Mouse (Mus musculus): ENCODE results near the gene Sdcbp2. TPM values are rescaled to one million over a fixed set of nuclear protein-coding genes. Genes with fewer than 3 reads are reported as not detected.
A peak's percentile ranks its signal among the peaks of the same experiment; 100 is the strongest.

The Sdcbp2 gene
- total and polyA plus RNA-seq, 3 experiments: 0.25 TPM; not detected in 2

GRCm38 (mm10) chr2:151530378-151531230 is 41.8 kb upstream of the Sdcbp2 start:
- H3K27me3 ChIP-seq (ENCODE audit: control insufficient read depth in 1 of 2, insufficient read depth in 2 of 2, low read length in 2 of 2): no peaks in the 10 kb centered on the region
- H3K27ac ChIP-seq (ENCODE audit: control insufficient read depth, low read depth, low read length): peak overlapping the region; percentile 66
- peaks cover 11 to 41% of the 10 kb centered on the region in 2 experiments for H3K4me1 ChIP-seq (ENCODE audit: control insufficient read depth in 1 of 2, insufficient read depth in 2 of 2, low read length in 2 of 2)
- DNase-seq (ENCODE audit: low read depth, low spot score): peak; percentile 95
- H3K9me3 ChIP-seq (replicated peaks; ENCODE audit: insufficient read depth, low read length): no peaks in the 10 kb centered on the region
- H3K36me3 ChIP-seq (ENCODE audit: control insufficient read depth in 1 of 2, insufficient read depth in 2 of 2, low read length in 2 of 2): peaks cover 0 to 26% of the 10 kb centered on the region in 2 experiments; a peak in 2 of 4 replicates
- H3K4me3 ChIP-seq (ENCODE audit: control insufficient read depth in 1 of 2, insufficient read depth in 1 of 2, low read depth in 2 of 2, low read length in 2 of 2): no peak overlapping the region
- peak; percentile 97 for TF ChIP-seq ETS1 (IDR thresholded peaks at IDR 0.05; ENCODE audit: low read depth, low read length)
- peak; percentile 65; the same call in 1 of the 2 replicates for TF ChIP-seq MYC (IDR thresholded peaks at IDR 0.05; ENCODE audit: low read depth, low read length)
- no peak for TF ChIP-seq USF1 (IDR thresholded peaks at IDR 0.05; ENCODE audit: low read depth, low read length)
- peak; percentile 89 for TF ChIP-seq TAL1 (IDR thresholded peaks at IDR 0.05; ENCODE audit: low read length)
- TF ChIP-seq RCOR1 (IDR thresholded peaks at IDR 0.05; ENCODE audit: low read depth, low read length): peak; percentile 90
- TF ChIP-seq MAZ (IDR thresholded peaks at IDR 0.05; ENCODE audit: low read depth, low read length): peak; percentile 58; the same call in 1 of the 2 replicates
- TF ChIP-seq CTCF (IDR thresholded peaks at IDR 0.05 in 2 of 3, conservative IDR thresholded peaks at IDR 0.05 in 1 of 3; ENCODE audit: control insufficient read depth in 1 of 3, insufficient read depth in 1 of 3, low read depth in 2 of 3, low read length in 3 of 3, poor library complexity in 1 of 3, severe bottlenecking in 1 of 3): no peak
- no peak for TF ChIP-seq SMC3 (IDR thresholded peaks at IDR 0.05; ENCODE audit: low read depth, low read length)
- TF ChIP-seq EP300 (IDR thresholded peaks at IDR 0.05; ENCODE audit: low read depth in 1 of 2, low read length in 2 of 2): peak; percentile 93
- no peak for TF ChIP-seq GABPA (IDR thresholded peaks at IDR 0.05; ENCODE audit: low read depth, low read length)
- peak; percentile 81 for TF ChIP-seq SIN3A (IDR thresholded peaks at IDR 0.05; ENCODE audit: low read length)
- peak; percentile 53 for TF ChIP-seq MXI1 (IDR thresholded peaks at IDR 0.05; ENCODE audit: low read depth, low read length)
- TF ChIP-seq HCFC1 (IDR thresholded peaks at IDR 0.05; ENCODE audit: low read depth, low read length): peak; percentile 9; the same call in 1 of the 2 replicates
- peak; percentile 97 for TF ChIP-seq GATA1 (IDR thresholded peaks at IDR 0.05; ENCODE audit: low read depth, low read length)
- TF ChIP-seq MAFK (IDR thresholded peaks at IDR 0.05; ENCODE audit: borderline replicate concordance, low read depth, low read length): peak; percentile 34; the same call in 1 of the 2 replicates
- peak; percentile 95 for TF ChIP-seq TCF12 (IDR thresholded peaks at IDR 0.05; ENCODE audit: low read depth, low read length)
- peak; percentile 70 for TF ChIP-seq E2F4 (IDR thresholded peaks at IDR 0.05; ENCODE audit: borderline replicate concordance, low read depth, low read length)
- H3K79me2 ChIP-seq (ENCODE audit: control insufficient read depth, insufficient read depth, low read length, poor library complexity): no peaks in the 10 kb centered on the region
- H3K9ac ChIP-seq (ENCODE audit: control insufficient read depth, low read depth, low read length, poor library complexity, severe bottlenecking): peak overlapping the region; percentile 1; the same call in 1 of the 2 replicates

- TF ChIP-seq CTCF (IDR thresholded peaks at IDR 0.05 in 2 of 3, conservative IDR thresholded peaks at IDR 0.05 in 1 of 3; ENCODE audit: control insufficient read depth in 1 of 3, insufficient read depth in 1 of 3, low read depth in 2 of 3, low read length in 3 of 3, poor library complexity in 1 of 3, severe bottlenecking in 1 of 3): no peak
- peak; percentile 8 to 39; a peak in 2 of 4 replicates for TF ChIP-seq EP300 (IDR thresholded peaks at IDR 0.05; ENCODE audit: low read depth in 1 of 2, low read length in 2 of 2)
- TF ChIP-seq ETS1 (IDR thresholded peaks at IDR 0.05; ENCODE audit: low read depth, low read length): peak; percentile 46; the same call in 1 of the 2 replicates
- TF ChIP-seq MYB (IDR thresholded peaks at IDR 0.05; ENCODE audit: low read depth, low read length): no peak
- no peak for TF ChIP-seq ELF1 (IDR thresholded peaks at IDR 0.05; ENCODE audit: low read depth, low read length)
- TF ChIP-seq JUND (IDR thresholded peaks at IDR 0.05; ENCODE audit: low read depth, low read length): no peak
- TF ChIP-seq CHD1 (IDR thresholded peaks at IDR 0.05; ENCODE audit: low read depth, low read length): no peak
- TF ChIP-seq POLR2AphosphoS5 (IDR thresholded peaks at IDR 0.05; ENCODE audit: borderline replicate concordance, low read depth, low read length): no peak
- no peak for TF ChIP-seq POLR2A (IDR thresholded peaks at IDR 0.05; ENCODE audit: control insufficient read depth in 1 of 2, insufficient read depth in 1 of 2, low read depth in 1 of 2, low read length in 2 of 2, poor library complexity in 1 of 2)
- Histone ChIP-seq H3K36me3 (ENCODE audit: control insufficient read depth in 1 of 2, insufficient read depth in 2 of 2, low read length in 2 of 2) (peaks cover 0 to 32% of the 10 kb centered on the region in 2 experiments; a peak in 2 of 4 replicates), H3K9ac (ENCODE audit: control insufficient read depth, low read depth, low read length, poor library complexity, severe bottlenecking) (no peak overlapping the region), H3K79me2 (ENCODE audit: control insufficient read depth, insufficient read depth, low read length, poor library complexity) (no peaks in the 10 kb centered on the region), H3K27me3 (ENCODE audit: control insufficient read depth in 1 of 2, insufficient read depth in 2 of 2, low read length in 2 of 2) (no peaks in the 10 kb centered on the region), H3K4me1 (ENCODE audit: control insufficient read depth in 1 of 2, insufficient read depth in 2 of 2, low read length in 2 of 2) (peaks cover 11 to 55% of the 10 kb centered on the region in 2 experiments), H3K27ac (ENCODE audit: control insufficient read depth, low read depth, low read length) (no peak overlapping the region), H3K9me3 (replicated peaks; ENCODE audit: insufficient read depth, low read length) (no peaks in the 10 kb centered on the region), H3K4me3 (ENCODE audit: control insufficient read depth in 1 of 2, insufficient read depth in 1 of 2, low read depth in 2 of 2, low read length in 2 of 2) (no peak overlapping the region)
- DNase-seq (ENCODE audit: low read depth, low spot score): peak; percentile 58
These were observed 38.8 kb upstream of the Sdcbp2 start for GRCm38 (mm10) chr2:151533632-151534031.

Data from MEL (cell line).